Mouse (Mus musculus) cortical plate, adult 2 months (tissue): ENCODE data around the gene Plcb3.

Experiments used
- CTCF ChIP-seq: fragments of 200-500 bp; IDR thresholded peaks from 2 replicates; pipeline ENCODE4 v1.5.1; 2011; ENCODE audit warnings: mild to moderate bottlenecking, control low read depth, low read length; ENCODE audit not compliant: insufficient read depth; ENCODE audit errors: extremely low read depth
- POLR2A ChIP-seq: fragments of 200-500 bp; IDR thresholded peaks from 2 replicates; pipeline ENCODE4 v1.6.1; 2011; ENCODE audit warnings: mild to moderate bottlenecking, low read length, control low read depth; ENCODE audit not compliant: insufficient read depth; ENCODE audit errors: extremely low read depth

DNA sequence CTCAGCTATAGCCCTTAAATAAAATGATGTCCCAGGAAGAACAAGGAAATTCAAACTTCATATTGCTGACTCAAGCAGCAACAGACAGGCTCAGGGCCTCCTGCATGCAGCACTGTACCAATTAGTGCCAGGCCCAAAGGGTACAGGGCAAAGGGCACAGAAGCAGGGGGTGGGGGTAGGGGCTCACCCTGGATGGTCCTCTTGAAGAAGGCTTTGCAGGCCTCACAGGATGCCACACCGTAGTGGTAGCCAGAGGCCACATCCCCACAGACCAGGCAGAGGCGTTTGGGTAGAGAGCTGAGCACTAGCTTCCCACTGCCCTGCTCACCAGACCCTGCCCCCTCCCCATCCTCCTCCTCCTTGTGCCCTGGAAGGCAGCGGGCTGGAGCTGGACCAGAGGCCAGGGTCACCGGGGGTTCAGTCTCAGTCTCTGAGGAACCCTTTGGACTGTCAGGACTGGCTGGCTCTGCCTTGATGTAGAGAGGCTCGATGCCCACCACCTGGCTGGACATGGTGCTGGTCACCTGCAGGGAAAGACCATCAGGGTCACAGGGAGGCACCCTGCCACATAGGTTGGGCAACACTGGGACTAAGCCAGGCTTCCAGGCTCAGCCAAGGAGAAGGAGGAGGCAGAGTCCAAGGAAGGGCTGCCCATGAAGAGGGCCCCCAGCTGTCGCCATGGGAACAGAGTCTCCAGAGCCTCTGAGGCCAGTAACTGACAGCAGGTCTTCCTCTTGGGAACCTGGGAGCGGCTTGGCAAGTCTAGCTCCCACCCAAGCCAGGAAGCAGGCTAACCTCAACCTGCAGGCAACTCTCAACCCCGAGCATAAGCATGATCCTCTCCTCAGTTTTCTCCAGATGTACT is 56.2 kb downstream of the Plcb3 start:
- TF ChIP-seq CTCF (no peak), POLR2A (no peak)
